Mouse (Mus musculus): Measurements from ENCODE around the gene Gpx4.

Gpx4 gene

GRCm38 (mm10) chr10:80047041-80047565 is at the start of gene Gpx4:
Gene Gpx4 (plus strand): TSS chr10:80047166.
- no peak for DNase-seq (ENCODE audit: low read depth, low spot score)

GRCm38 (mm10) chr10:79997819-79998218 is 49.1 kb upstream of the Gpx4 start:
- no peak for DNase-seq (ENCODE audit: low read depth, low spot score)

GRCm38 (mm10) chr10:80001945-80002344 is 45.0 kb upstream of the Gpx4 start:
- DNase-seq (ENCODE audit: low read depth, low spot score) = no peak

GRCm38 (mm10) chr10:80002829-80003228 is 44.1 kb upstream of the Gpx4 start:
- no peak for DNase-seq (ENCODE audit: low read depth, low spot score)

GRCm38 (mm10) chr10:80003374-80004232 is 43.4 kb upstream of the Gpx4 start:
- DNase-seq (ENCODE audit: low read depth, low spot score) = no peak

GRCm38 (mm10) chr10:80004233-80004705 is 42.7 kb upstream of the Gpx4 start:
- DNase-seq (ENCODE audit: low read depth, low spot score) = no peak

GRCm38 (mm10) chr10:80011740-80012139 is 35.2 kb upstream of the Gpx4 start:
- no peak for DNase-seq (ENCODE audit: low read depth, low spot score)

GRCm38 (mm10) chr10:80013609-80014008 is 33.4 kb upstream of the Gpx4 start:
- DNase-seq (ENCODE audit: low read depth, low spot score) = no peak

GRCm38 (mm10) chr10:80014484-80015290 is 32.3 kb upstream of the Gpx4 start:
- DNase-seq (ENCODE audit: low read depth, low spot score) = no peak

- DNase-seq (ENCODE audit: low read depth, low spot score) = no peak
Observed at GRCm38 (mm10) chr10:80015583-80015982, 31.4 kb upstream of the Gpx4 start.

GRCm38 (mm10) chr10:80016511-80016910 is 30.5 kb upstream of the Gpx4 start, which contains the start of gene Arhgap45:
Gene Arhgap45 (plus strand): TSS chr10:80016653.
- no peak for DNase-seq (ENCODE audit: low read depth, low spot score)

- DNase-seq (ENCODE audit: low read depth, low spot score) = no peak
Observed at GRCm38 (mm10) chr10:80016931-80017330, 30.0 kb upstream of the Gpx4 start.

- DNase-seq (ENCODE audit: low read depth, low spot score) = no peak
Observed at GRCm38 (mm10) chr10:80017361-80017760, 29.6 kb upstream of the Gpx4 start.

GRCm38 (mm10) chr10:80017771-80018170 is 29.2 kb upstream of the Gpx4 start:
- DNase-seq (ENCODE audit: low read depth, low spot score) = no peak

- no peak for DNase-seq (ENCODE audit: low read depth, low spot score)
Observed at GRCm38 (mm10) chr10:80018739-80019297, 28.1 kb upstream of the Gpx4 start.

GRCm38 (mm10) chr10:80019471-80020131 is 27.4 kb upstream of the Gpx4 start:
- DNase-seq (ENCODE audit: low read depth, low spot score) = peak; percentile 59

- DNase-seq (ENCODE audit: low read depth, low spot score) = no peak
Observed at GRCm38 (mm10) chr10:80020191-80020590, 26.8 kb upstream of the Gpx4 start.

- DNase-seq (ENCODE audit: low read depth, low spot score) = no peak
Observed at GRCm38 (mm10) chr10:80020603-80021319, 26.2 kb upstream of the Gpx4 start.

- no peak for DNase-seq (ENCODE audit: low read depth, low spot score)
Observed at GRCm38 (mm10) chr10:80021320-80021641, 25.7 kb upstream of the Gpx4 start.

GRCm38 (mm10) chr10:80022164-80022563 is 24.8 kb upstream of the Gpx4 start:
- no peak for DNase-seq (ENCODE audit: low read depth, low spot score)

GRCm38 (mm10) chr10:80022806-80023205 is 24.2 kb upstream of the Gpx4 start:
- no peak for DNase-seq (ENCODE audit: low read depth, low spot score)
